Mouse (Mus musculus) WW6 (cell line): Measurements from ENCODE around the gene Syde1.

Experiments used
- DNase-seq: peaks from one replicate; pipeline ENCODE4 v3.0.0-alpha.2; 2013; ENCODE audit warnings: low read depth, low spot score

Syde1 gene

GRCm38 (mm10) chr10:78576435-78577184 is 15.2 kb downstream of the Syde1 start:
- no peak for DNase-seq

GRCm38 (mm10) chr10:78575690-78576089 is 16.1 kb downstream of the Syde1 start:
- no peak for DNase-seq

- no peak for DNase-seq
These were observed 16.6 kb downstream of the Syde1 start for GRCm38 (mm10) chr10:78575105-78575632.

- DNase-seq, result peak; percentile 86
These were observed 17.3 kb downstream of the Syde1 start, which contains the start of gene Ilvbl for GRCm38 (mm10) chr10:78574250-78575104. TSS of gene Ilvbl (plus strand) at chr10:78574346.

GRCm38 (mm10) chr10:78573226-78573625 is 18.5 kb downstream of the Syde1 start:
- DNase-seq, result no peak

- no peak for DNase-seq
These were observed 20.9 kb downstream of the Syde1 start for GRCm38 (mm10) chr10:78570897-78571296.

GRCm38 (mm10) chr10:78570416-78570815 is 21.3 kb downstream of the Syde1 start:
- DNase-seq, result no peak

- no peak for DNase-seq
These were observed 22.1 kb downstream of the Syde1 start for GRCm38 (mm10) chr10:78569686-78570085.

- no peak for DNase-seq
These were observed 22.6 kb downstream of the Syde1 start for GRCm38 (mm10) chr10:78569191-78569590.

GRCm38 (mm10) chr10:78565070-78565469 is 26.7 kb downstream of the Syde1 start:
- DNase-seq, result no peak

- no peak for DNase-seq
These were observed 50.8 kb downstream of the Syde1 start for GRCm38 (mm10) chr10:78540943-78541342.
